Mouse (Mus musculus): ENCODE measurements around the gene Gm5039.
"Not testable (repeated sequence)": the region's sequence is repeated elsewhere in the genome, so short reads cannot be mapped to it uniquely, and the experiment has no call there.

DNA sequence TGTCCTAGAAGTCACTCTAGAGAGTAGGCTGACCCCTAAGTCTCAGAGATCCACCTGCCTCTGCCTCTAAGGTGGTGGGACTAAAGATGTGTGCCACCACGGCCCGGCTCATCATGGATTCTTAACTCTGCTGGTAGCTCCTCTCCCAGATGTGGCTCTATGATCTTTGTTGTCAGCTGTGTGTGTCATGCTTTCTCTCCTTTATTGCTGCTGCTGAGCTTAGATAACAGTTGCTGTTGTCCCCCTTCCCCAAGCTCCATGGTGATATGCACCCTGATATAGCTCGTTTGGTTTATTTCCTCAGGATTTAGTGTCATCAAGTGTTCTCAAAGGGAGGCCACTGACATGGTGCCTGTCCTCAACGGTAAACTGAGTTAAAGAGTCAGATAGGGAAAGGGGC, 45.9 kb upstream of the Gm5039 start:
- TF ChIP-seq CTCF (IDR thresholded peaks at IDR 0.05; ENCODE audit: low read depth, low read length); POLR2A (IDR thresholded peaks at IDR 0.05; ENCODE audit: borderline replicate concordance, low read depth, low read length): not testable (repeated sequence)
